Mouse (Mus musculus): ENCODE results near the gene Taf12.

- no peak for TF ChIP-seq CTCF (IDR thresholded peaks at IDR 0.05; ENCODE audit: extremely low read depth, insufficient read depth, insufficient read length, insufficient replicate concordance)
- TF ChIP-seq POLR2A (IDR thresholded peaks at IDR 0.05; ENCODE audit: low read depth, low read length) = no peak
These were observed 41.5 kb downstream of the Taf12 start for GRCm38 (mm10) chr4:132315711-132316110.
